Mouse (Mus musculus): Measurements from ENCODE around the gene Ccdc171.
A peak's percentile ranks its signal among the peaks of the same experiment; 100 is the strongest.
"Not testable (repeated sequence)": the region's sequence is repeated elsewhere in the genome, so short reads cannot be mapped to it uniquely, and the experiment has no call there.

Gene Ccdc171

DNA sequence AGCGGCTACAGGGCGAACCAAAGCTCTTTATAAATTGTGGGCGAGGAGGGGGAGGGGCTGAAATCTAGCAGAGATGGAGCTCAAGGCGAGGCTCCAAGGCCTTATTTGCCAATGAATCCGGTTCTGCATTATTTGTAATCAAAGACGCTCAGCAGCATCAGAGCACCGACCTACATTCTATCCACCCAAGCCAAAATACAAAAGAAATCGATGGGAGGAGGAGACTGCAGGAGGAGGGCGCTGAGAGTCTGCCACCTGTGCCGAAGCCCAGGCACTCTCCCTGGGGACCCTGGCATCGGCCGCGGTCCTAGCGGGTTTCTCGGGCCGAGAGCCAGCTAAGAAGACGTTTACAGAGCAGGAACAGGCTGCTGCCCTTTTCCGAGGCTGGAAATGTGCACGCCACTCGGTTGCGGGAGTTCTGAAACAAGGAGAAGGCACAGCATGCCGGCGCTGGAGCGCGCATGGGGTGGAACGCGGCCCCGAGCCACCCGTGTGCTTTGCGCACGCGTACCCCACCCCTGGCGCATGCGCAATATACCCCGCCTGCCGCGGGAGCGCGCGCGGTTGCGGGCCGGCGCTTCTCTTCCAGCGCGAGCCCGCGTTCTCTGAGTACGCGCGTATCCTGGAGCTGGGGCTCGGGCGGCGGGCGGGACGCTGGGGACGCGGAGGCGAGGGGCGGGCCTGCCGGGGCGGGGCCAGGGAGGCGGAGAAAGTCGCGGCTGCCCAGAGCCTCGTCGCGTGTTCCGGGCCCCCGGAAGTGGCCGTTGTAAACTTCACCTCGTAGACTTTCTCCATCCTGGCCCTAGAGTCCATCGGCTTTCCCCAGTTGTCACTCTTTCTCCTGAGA lies at the start of gene Ccdc171:
Ccdc171 (plus strand) TSS at position 703 of the 847 bp plus-strand sequence.
- DNase-seq (ENCODE audit: low spot score), result peak; percentile 97

DNA sequence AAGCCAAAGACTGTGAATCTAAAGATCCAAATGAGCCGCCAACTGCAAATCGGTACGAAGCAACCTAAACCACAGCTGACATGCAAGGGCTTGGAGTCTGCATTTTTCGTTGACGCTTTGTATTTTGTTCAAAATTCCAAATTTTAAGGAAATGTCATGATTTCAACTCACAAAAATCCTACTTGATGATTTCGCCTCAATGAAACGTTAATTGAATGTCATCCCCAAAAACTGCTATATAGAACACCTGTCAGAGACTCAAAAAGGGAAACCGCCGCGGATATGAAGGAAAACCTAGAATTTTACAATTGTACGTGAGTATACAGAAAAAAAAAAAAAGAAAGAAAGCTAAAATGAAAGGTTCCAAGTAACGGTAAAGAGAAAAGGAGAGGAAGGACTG lies 40.1 kb upstream of the Ccdc171 start:
- DNase-seq (ENCODE audit: low spot score), result no peak

DNA sequence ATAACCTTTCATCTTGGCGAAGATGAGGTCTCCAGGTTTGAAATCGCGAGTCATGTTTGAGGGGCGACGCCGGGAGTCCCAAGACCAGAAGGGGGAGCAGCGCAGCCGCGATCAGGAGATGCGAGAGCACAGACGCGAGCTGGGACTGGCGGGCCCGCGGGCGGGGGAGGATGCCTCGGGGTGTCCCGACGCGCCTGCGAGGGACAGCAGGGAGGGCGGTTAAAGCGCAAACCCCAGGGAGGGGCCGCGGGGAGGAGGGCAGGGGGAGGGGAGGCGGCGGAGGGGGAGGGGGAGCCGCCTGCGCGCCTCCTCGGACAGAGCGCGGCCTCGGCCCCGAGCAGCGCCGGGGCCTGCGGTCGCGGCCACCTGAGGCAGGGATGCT lies 39.6 kb upstream of the Ccdc171 start:
- peak; percentile 95 for DNase-seq (ENCODE audit: low spot score)

DNA sequence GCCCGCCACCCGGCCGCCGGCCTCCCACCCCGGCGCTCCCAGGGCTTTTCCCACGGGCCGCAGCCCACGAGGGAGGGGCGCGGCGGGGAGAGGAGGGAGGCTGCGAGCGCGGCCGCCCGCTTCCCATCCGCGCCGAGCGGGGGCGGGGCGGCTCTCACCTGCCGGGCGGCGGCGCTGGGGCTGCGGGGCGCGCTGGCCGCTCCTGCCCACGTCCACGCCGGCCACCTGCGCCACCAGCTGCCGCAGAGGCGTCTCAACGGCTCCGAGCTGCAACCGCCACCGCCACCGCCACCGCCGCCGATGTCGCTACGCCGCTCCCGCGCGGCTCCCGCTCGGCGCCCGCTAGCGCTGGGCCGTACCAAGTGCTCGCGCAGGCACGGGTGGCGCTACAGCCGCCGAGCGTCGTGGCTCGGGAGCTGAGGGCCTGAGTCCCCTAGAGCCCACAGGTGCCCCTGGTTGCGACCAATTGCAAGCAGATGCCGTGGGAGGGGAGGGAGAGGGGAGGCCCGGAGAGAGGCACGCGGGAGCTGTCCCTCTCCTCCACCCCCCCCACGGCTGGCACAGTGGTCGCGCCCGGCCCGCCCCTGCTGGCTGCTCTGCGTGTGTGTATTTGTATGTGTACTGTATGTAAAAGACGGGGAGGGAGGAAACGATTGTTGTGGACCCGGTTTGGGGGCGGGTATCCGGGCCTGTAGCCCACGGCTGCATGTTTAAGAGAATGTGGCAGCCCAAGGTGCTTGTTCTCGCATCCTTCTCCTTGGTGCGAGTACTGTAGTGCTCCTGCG lies 39.0 kb upstream of the Ccdc171 start, which contains the start of gene Psip1:
Psip1 (minus strand) TSS at position 343 of the 785 bp plus-strand sequence.
- DNase-seq (ENCODE audit: low spot score), result peak; percentile 89

DNA sequence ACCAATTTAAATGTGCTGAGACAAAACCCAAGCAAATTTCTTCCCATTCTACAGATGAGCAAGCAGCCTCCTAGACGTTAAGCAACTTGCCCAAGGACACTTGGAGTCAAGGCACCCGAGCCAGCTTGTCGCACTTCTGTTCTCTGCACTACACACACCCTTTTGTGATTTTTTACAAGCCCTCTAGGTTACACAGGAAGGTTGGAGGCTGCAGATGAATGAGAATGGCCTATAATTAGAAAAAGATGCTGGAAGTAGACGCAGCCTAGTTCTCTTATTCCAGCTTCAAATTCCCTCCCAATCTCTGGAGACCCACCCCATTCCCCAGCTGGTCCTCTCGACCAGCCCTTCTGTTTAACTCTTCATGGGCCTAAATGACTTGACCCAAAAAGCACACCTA lies 36.2 kb upstream of the Ccdc171 start:
- peak; percentile 40 for DNase-seq (ENCODE audit: low spot score)

DNA sequence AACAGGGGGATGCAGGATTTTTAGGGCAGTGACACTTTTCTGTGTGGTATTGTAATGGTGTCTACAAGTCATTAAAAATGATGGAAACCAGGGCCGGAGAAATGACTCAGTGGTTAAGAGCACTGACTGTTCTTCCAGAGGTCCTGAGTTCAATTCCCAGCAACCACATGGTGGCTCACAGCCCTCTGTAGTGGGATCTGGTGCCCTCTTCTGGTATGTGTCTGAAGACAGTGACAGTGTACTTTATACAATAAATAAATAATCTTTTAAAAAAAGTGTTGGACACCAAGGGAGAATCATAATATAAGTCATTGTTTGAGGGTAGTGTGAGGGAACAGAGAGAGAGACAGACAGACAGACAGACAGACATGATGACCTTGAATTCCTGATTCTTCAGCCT lies 32.2 kb upstream of the Ccdc171 start:
- no peak for DNase-seq (ENCODE audit: low spot score)

DNA sequence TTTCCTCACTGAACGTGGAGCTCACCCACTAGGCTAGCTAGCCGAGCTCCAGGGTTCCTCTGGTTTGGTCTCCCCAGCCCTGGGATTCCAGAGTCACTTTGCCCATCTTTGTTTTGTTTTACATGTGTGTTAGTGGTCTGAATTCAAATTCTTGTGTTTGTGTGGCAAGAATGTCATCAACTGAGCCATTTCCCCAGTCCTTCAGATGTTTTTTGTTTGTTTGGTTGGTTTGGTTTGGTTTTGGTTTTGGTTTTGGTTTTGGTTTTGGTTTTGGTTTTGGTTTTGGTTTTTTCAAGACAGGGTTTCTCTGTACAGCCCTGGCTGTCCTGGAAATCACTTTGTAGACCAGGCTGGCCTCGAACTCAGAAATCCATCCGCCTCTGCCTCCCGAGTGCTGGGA lies 28.3 kb upstream of the Ccdc171 start:
- not testable (repeated sequence) for DNase-seq (ENCODE audit: low spot score)

DNA sequence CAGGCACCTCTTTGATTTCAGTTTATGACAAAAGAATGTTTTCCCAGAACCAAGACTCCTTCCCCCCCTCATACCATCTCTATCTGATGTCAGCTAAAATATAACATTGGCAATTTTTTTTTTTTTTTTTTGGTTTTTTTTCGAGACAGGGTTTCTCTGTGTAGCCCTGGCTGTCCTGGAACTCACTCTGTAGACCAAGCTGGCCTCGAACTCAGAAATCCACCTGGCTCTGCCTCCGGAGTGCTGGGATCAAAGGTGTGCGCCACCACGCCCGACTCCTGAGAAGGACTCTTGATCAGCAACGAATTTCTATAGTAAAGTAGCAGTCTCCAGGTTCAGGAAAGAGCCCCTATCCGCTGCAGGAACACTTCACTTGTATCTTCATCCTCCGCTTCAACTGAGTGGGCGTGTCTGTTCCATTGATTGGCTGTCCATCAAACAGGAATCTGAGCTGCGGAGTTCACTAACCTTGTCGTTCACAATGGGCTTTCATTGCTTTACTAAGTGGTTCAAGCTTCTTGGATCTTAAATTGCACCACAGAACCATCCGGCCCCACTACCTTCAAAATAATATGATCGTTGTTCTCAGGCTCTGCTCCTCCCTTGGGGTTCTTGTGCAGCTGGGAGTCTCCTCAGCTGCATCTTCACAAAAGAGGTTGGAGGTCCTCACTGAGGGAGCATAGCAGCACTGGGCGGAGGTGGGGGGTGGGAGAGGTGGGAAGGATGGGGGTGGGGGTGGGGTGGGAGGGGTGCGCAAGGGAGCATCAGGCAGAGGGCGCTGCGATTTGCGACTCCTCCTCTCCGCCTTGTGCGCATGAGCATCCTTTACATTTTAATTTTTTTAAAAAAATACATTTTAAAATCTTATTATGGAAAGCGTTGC lies 24.9 kb upstream of the Ccdc171 start:
- DNase-seq (ENCODE audit: low spot score), result peak; percentile 88

DNA sequence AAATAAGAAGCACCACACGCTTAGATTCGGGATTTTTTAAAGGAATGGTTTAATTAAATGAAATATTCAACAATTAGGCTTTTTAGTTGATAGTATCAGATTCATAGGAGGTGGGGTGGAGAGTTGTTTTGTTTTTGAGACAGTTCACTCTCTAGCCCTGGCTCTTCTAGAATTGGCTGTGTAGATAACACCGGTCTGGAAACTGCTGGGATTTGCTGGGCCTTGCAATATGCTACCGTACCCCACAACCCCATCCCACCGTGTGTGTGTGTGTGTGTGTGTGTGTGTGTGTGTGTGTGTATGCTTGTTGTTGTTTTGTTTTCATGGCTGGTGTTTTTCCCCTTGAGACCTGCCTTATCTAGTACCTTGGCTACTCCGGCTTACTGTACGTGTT lies 24.3 kb upstream of the Ccdc171 start:
- DNase-seq (ENCODE audit: low spot score), result no peak

DNA sequence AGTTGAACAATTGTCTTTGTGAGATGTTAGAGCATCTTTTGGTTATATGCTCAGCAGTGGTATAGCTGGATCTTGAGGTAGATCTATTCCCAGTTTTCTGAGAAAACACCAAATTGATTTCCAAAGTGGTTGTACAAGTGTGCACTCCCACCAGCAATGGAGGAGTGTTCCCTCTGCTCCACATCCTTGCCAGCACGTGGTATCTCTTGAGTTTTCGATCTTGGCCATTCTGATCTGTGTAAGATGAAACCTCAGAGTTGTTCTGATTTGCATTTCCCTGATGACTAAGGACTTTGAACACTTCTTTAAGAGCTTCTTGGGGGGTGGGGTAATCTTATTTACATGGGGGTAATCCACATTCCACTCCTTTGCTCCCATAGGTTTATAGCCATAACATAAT lies 15.7 kb upstream of the Ccdc171 start:
- no peak for DNase-seq (ENCODE audit: low spot score)

DNA sequence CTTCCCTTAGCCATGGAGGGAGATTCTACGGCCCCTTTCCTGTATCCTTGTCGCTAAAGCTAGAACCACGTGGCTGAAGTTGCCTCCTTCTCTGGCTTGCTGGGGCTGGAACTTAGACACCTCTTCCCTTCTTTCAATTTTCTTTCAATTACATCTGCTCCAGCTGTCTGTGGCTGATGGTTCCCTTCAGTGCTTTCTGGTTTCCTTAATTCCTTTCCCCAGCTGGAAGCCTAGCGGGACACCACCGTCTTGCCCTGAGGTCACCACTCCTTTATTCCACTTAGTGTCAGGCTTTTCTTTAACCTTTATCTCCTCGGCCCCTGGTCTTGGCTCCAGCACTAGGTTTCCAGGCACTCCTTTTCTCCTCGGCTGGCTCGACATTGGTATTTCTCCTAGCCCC lies 14.3 kb upstream of the Ccdc171 start:
- no peak for DNase-seq (ENCODE audit: low spot score)

DNA sequence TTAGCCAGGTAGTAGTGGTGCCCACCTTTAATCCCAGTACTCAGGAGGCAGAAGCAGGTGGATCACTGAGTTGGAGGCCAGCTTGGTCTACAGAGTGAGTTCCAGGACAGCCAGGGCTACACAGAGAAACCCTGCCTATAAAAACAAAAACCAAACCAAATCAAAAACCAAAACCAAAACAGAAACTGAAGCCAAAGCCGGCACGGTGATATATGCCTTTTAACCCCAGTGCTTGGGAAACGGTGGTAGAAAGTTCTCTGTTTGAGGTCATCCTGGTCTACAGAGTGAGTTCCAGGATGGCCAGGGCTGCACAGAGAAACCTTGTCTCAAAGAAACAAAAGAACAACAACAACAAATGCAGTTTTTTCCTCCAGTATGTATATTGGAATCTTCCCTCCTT lies 13.1 kb upstream of the Ccdc171 start:
- no peak for DNase-seq (ENCODE audit: low spot score)

DNA sequence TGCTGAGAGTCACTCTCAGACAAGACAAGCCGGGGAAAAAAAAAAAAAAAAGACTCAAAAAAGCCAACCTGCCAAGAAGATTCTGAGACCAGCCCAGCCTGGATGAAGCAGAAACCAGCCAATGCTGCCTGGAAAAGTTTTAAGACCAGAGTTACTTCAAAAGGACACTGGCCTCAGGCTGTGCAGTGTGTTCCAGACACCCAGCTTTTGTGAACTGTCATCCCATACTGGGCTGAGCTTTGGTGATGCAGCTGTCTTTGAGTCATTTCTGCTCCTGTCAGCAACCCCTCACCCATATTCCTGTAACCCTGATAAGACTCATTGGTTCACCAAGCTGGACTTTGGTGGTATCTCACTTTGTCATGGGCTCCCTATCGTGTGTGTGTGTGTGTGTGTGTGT lies 12.7 kb upstream of the Ccdc171 start:
- DNase-seq (ENCODE audit: low spot score), result no peak

DNA sequence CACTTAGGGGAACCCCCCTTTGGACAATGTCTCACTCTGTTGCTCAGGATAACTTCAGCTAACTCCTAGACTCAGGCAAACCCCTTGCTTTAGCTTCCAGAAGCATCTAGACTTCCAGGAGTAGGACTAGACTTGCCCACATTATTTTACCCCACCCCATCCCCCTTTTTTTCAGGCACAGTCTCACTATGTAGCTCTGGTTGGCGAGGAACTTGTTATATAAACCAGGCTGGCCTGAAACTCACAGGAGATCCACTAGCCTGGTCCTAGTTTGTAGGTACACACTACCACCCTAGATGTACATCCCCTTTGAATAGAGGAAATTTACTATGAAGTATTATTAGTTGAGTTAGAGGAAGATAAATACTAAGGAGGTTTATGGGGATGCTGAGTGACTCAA lies 11.2 kb upstream of the Ccdc171 start:
- DNase-seq (ENCODE audit: low spot score), result no peak

DNA sequence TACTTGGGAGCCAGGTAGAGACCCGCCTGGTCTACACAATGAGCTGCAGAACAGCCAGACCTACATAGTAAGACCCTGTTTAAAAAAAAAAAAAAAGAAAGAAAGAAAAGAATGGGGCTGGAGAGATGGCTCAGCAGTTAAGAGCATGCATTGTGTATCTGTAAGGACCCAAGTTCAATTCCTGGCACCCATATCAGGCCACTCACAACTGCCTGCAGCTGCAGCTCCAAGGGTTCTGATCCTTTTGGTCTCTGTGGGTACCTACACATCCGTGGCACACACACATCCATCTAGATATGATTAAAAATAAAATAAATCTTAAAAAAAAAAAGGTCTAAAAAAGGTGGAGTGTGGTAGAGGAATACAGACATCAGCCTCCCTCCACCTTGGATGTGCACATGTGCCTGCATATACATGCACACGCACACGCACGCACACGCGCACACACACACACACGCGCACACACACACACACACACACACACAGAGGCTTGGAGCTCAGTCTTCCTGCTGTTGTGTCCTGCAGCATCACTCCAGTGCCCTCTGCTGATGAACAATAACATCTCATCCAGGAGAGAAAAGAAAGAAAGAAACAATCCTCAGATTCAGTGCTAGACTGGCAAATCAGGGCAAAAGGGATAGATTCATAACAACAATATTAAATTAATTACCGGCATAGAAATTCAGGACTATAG lies 10.2 kb upstream of the Ccdc171 start:
- peak; percentile 42 for DNase-seq (ENCODE audit: low spot score)

DNA sequence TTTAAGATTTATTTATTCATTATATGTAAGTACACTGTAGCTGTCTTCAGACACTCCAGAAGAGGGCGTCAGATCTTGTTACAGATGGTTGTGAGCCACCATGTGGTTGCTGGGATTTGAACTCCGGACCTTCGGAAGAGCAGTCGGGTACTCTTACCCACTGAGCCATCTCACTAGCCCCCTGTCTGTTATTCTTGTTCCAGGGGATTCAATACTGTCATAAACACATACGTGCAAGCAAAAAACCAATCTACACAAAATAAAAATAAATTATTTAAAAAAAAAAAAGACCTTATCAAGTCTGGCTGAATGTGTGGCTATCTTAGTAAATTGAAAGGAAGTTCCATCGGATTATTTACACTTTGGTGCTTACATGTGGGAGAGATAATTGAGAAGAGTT lies 9.2 kb upstream of the Ccdc171 start:
- not testable (repeated sequence) for DNase-seq (ENCODE audit: low spot score)

DNA sequence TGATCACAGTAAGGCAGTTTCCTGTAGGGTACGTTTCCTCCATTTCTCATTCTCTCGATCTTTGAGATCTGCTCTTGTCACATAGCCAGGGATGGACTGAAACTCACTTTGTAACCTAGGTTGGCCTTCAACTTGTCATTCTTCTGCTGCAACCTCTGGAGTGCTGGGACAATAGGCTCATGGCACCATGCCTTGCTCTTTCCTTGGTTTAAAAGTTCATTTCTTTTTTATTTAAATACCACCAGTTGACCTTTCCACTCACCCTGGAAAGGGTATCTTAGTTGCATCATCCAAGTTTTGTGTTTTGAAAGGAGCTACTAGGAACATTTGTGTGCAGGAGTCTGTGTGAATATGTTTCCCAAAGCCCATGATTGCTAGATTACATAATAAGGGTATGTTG lies 6.2 kb upstream of the Ccdc171 start:
- no peak for DNase-seq (ENCODE audit: low spot score)

DNA sequence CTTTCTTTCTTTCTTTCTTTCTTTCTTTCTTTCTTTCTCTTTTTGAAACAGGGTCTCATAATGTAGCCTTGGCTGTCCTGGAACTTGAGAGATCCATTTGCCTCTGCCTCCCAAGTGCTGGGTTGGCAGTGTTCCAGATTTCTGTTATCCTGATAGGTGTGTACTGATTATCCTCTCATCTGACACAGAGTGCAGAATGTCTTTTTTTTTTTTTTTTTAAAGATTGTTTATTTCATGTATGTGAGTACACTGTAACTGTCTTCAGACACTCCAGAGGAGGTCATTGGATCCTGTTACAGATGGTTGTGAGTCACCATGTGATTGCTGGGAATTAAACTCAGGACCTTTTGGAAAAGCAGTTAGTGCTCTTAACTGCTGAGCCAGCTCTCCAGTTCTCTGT lies 5.5 kb upstream of the Ccdc171 start:
- DNase-seq (ENCODE audit: low spot score), result no peak

DNA sequence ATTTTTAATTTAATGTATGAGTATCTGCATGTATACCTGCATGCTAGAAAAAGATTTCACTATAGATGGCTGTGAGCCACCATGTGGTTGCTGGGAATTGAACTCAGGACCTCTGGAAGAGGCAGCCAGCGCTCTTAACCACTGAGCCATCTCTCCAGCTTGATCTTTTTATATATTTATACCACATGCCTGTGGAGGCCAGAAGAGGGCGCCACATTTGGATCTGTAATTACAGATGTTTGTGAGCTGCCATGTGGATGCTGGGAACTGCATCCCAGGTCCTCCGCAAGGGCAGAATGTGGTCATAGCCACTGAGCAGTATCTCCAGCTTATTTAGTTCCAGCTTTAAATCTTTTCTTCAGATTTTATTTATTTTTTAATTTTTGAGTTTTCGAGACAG lies 5.0 kb upstream of the Ccdc171 start:
- no peak for DNase-seq (ENCODE audit: low spot score)

DNA sequence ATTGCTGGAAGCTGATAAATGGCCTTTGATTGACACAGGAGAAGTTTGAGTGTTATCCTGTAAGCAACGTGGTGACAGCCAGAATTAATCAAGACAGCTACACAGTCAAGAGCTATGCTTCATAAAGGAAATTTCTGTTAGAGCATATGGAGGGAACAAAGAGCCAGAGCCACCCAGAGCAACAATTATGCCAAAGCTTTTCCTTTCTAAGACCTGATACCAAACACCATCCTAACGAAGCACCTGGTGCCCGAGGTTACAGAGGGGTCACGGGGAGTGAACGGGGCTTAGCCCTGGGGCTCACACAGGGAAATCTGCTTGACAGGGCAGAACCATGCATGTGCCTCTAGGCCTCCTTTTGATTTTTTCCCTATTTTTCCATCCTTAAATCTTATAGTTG lies 3.3 kb upstream of the Ccdc171 start:
- no peak for DNase-seq (ENCODE audit: low spot score)

DNA sequence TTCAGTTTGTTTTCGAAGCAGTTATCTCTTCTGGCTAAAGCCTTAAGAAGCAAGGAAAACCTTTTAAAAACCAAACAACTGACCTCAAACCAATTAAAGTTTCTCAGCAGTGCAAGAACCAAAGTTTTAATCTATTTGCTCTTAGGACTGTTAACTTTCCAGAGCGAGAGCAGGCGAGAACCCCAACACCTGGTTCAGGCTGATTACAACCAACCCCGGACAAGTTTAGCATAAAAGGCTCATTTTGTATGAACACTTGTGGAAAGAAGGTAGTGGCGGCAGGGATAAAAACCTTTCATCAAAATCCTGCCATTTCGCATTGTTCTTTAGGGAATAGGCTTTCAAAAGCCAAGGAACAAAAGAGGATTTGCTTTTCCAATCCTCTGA lies 896 bp upstream of the Ccdc171 start:
- no peak for DNase-seq (ENCODE audit: low spot score)

DNA sequence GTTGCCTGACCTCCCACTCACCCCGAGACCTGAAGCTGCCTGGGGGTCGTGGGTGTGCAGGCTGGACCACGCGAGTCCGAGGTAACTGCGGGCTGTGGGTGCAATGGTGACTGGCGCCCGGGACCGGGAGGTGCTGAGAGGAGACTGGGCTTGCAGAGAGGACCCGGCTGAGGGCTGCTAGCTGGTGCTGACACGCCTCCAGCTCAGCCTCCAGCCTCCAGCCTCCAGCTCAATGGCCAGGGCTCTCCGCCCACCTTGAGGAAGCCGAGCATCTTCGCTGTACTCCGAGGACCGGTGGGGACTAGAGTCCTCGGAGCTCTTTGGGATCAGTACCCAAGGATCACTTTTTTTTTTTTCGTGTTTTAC lies 328 bp downstream of the Ccdc171 start:
- peak; percentile 70 for DNase-seq (ENCODE audit: low spot score)
